Mouse (Mus musculus) testis, postnatal 10 days (tissue): ENCODE measurements around the gene 2310039H08Rik.

Source experiments
- DNase-seq: peaks from one replicate; pipeline ENCODE4 v3.0.0; 2021; ENCODE audit warnings: low spot score

Gene 2310039H08Rik

GRCm38 (mm10) chr17:46772404-46773277, at the start of gene 2310039H08Rik:
TSS of gene 2310039H08Rik (plus strand) at chr17:46772635.
- peak; percentile 83 for DNase-seq

DNA sequence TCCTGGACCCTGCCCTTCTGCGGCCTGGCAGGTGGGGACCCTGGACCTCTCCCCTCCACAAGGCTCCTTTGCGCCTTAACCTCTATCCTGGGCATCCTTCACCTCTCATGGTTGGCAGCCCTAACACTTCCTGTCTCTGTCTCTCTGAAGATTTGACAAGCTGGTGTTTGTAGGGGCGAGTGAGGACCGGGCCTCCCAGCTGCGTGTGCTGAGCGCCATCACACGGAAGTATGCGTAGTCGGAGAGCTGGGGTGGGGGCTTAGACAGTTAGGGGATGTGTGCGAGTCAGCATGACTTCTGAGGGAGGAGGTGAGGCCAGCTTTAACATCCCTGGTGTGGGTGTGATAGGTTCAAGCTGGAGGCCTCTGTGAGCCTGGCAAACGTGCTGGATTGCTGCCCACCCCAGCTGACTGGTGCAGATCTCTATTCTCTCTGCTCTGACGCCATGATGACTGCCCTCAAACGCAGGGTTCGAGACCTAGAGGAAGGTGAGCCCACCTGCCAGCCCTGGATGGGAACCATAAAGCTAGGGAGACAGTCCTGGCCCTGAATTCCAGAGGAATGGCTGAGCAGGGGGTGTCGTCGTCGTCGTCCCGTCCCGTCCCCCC, 47.9 kb upstream of the 2310039H08Rik start:
- no peak for DNase-seq

DNA sequence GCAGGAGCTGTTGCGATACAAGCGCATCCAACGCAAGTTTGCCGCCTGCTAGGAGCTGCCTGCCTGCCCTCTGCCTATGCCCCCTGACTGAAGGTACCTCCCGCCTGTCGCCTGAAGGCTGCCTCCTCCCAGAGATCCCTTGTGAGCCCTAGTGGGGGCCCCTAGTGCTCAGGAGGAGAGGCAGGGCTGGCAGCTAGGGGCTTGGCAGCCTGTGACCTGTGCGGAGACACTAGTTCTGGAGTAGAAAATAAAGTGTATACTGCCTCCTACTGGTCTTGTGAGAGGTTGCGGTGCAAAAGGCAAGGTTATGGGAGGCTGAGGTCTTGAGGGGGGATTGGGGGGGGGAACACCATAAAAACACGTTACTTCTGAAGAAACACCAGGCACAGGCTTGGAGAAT, 47.2 kb upstream of the 2310039H08Rik start:
- no peak for DNase-seq

- peak; percentile 54 for DNase-seq
Measured at GRCm38 (mm10) chr17:46725731-46726645, 46.4 kb upstream of the 2310039H08Rik start.

DNA sequence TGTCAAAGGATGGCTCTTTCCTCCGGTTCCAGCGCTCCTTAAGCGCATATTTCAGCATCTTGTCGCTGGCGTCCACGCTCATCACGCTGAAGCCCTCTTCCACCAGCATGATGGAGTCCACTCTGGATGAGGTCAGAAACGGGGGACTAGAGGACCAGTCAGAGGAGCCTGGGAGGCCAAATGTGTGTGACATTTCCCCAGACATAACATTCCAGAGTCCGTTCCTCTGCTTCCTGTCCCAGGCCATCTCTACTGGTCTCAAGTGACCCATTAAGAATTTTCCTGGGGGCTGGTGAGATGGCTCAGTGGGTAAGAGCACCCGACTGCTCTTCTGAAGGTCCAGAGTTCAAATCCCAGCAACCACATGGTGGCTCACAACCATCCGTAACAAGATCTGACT, 45.2 kb upstream of the 2310039H08Rik start:
- DNase-seq, result no peak

DNA sequence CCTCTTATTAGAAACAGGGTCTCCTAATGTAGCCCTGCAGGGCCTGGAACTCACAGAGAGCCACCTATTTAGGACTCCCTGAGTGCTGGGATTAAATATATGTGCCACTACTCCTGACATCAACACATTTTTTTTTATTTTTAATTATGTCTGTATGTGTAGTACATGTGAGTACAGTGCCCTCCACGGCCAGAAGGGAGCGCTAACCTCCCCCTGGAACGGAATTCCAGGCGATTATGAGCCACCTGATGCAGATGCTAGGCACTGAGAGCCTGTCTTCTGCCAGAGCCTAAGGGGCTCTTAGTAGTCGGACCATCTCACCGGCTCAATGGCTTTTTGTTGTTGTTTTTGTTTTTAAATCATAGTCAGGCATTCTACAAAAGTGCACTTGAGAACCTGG, 44.4 kb upstream of the 2310039H08Rik start:
- DNase-seq, result peak; percentile 69

GRCm38 (mm10) chr17:46728496-46728895, 43.9 kb upstream of the 2310039H08Rik start:
- no peak for DNase-seq

GRCm38 (mm10) chr17:46728904-46729318, 43.5 kb upstream of the 2310039H08Rik start, which contains the start of gene Gnmt:
TSS of gene Gnmt (minus strand) at chr17:46729168.
- DNase-seq, result peak; percentile 59

GRCm38 (mm10) chr17:46734055-46734454, 38.4 kb upstream of the 2310039H08Rik start:
- no peak for DNase-seq

DNA sequence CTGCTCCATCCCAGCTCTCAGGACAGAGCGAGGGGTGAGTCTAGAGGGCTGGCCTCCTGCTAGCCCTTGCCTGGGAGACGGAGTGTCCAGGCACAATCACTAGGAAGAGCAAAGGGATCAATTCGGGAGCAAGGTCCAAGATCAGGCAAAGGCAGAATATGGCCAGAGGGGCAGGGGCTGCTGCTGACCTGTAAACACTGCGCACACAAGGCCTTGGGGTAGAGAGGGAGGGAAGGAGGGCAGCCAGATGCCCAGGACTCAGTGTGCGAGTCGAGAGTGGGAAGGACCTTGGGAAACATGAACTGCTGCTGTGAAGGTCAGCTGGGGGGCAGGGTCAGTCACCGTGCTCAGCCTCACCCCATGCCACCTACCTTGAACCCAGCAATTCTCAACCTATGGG, 37.1 kb upstream of the 2310039H08Rik start:
- DNase-seq, result no peak

DNA sequence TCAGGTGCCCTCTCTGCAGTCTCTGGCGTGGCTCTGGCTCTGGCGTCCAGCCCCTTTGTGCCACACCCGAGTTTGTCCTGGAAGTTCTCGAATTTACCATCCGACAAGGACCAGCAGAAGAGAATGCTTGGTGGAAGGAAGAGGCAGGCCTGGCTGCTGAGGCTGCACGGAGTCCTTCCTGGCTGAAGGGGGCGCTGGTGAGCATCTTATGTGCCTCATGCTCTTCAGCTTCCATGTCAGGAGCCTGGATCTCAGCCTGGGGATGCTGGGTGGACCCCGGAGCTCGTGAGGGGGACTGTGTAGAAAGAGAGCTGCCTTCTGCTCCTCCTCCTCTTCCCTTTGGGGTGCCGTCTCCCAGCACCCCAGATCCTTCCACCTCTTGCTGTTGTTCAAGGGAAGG, 36.3 kb upstream of the 2310039H08Rik start:
- peak; percentile 81 for DNase-seq

GRCm38 (mm10) chr17:46741305-46741704, 31.1 kb upstream of the 2310039H08Rik start:
- no peak for DNase-seq

DNA sequence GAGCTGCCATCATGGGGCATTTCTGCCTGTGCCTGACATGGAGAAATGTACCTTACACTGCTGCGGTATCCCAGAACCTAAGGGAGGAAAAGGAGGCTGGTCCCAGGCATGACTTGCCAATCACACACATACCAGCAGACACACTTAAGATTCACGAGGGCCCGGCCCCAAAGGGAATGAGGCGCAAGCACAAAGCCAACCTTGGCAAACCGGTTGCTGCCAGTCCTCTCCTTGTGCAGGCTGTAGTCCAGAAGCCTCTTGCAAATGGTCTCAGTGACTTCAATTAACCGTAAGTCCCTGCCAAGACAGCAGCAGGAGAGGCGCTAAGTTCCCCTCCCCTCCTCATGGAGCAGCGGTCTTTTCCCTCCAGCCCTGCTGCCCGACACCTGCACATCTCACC, 29.4 kb upstream of the 2310039H08Rik start:
- no peak for DNase-seq

- no peak for DNase-seq
Measured at GRCm38 (mm10) chr17:46745506-46745905, 26.9 kb upstream of the 2310039H08Rik start.

DNA sequence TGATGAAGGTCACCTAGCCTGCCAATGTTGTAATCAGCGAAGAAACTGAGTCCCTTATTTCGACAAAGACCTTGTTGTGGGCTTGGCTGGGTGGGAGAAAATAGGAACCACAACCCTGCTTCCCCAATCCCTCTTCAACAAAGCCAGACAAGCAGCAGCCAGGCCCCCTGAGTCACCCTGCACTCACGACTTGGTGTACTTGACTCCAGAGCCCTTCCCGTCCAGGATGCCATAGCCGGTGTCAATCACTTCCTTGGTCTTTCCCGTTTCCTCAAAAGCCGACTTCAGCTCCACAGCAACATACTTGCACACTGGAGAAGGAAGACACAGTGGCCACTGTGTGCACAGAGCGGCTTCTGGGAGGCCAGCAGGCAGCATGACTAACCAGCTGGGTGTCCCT, 25.2 kb upstream of the 2310039H08Rik start:
- DNase-seq, result no peak

DNA sequence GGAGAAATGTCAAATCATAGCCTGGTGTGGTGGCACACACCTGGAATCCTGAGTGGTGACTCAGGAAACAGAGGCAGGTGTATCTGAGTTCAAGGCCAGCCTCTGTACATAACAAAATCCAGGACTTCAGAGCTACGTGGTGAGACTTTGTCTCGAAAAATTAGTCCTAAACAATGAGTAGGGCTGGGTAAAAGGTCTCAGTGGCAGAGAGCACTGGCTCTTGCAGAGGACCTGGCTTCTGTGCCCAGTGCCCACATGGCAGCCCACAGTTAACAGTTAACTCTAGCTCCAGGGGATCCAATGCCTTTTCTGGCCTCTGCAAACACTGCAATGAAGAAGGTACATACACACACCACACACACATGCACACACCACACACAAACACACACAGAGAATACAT, 24.6 kb upstream of the 2310039H08Rik start:
- DNase-seq, result no peak

DNA sequence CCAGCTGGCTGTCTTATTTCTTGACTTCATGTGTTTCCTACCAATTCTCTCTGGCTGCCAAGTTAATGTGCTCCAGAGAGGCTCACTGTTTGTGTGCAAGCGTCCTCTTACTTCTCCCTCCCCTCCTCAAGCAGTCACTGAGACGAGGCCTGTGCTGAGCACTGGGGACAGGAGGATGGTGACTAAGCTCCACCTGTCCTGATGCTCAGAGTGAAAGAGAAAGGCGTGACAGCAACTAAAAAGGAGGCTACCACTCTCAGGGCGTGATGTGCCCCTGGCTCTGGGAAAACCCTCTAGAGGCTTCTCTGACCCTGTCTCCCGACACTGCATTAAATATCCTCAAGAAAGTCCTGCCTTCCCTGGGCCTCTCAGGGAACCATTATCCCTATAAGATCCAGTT, 23.2 kb upstream of the 2310039H08Rik start:
- no peak for DNase-seq

DNA sequence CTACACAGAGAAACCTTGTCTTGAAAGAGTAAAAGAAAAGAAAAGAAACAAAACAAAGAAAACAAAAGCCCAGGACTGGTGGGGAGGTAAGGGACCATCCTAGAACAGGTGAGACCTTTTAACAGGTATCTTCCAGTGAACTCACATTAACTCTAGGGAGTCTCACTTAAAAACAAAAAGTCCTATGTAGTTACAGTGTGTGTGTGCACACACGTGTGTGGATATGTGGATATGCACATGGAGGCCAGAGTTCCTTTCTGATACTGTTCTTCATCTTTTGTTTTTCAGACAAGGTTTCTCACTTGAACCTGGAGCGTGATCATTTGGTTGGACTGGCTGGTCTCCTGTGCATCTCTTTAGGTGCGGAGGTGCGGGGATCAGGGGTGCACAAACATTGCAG, 21.9 kb upstream of the 2310039H08Rik start:
- DNase-seq, result no peak

GRCm38 (mm10) chr17:46751056-46751793, 21.2 kb upstream of the 2310039H08Rik start:
- DNase-seq, result no peak

GRCm38 (mm10) chr17:46751794-46752556, 20.5 kb upstream of the 2310039H08Rik start, which contains the start of gene Cnpy3:
TSS of gene Cnpy3 (minus strand) at chr17:46752214.
- DNase-seq, result peak; percentile 98

GRCm38 (mm10) chr17:46758753-46759152, 13.7 kb upstream of the 2310039H08Rik start:
- DNase-seq, result no peak
